Mouse (Mus musculus): ENCODE data around the gene Samd5. TPM values are rescaled to one million over a fixed set of nuclear protein-coding genes. Genes with fewer than 3 reads are reported as not detected.

Gene Samd5
- total RNA-seq, 2 experiments from 2014 or later, result 1.7 to 2.0 TPM

DNA sequence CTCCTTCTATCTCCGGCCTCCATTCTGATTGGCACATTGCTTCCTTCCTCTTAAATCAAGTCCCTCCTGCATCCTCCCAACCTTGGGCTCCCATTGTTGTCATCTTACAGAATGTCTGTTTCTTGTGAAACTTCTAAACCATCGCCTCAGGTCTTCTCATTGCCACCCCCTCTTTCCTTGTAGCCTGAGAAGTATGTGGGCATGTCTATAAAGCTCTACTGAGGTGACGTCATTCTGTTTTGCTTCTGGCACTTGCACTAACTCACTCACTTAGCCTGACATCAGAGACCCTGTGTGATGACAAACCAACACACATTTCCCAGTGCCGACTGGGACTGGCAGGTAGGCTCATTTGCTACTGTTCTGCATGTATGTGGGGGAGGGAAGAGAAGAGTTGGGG is 100.9 kb downstream of the Samd5 start:
- no peak for DNase-seq

Other genes starting within 250 kb of the Samd5 start
- gene Stxbp5, start 225.9 kb upstream of the Samd5 start, total RNA-seq (2021), result 1 to 10 TPM; 7.6 to 9.3 TPM

Measured in gastrocnemius, postnatal 25 days (tissue).